Mouse (Mus musculus) forebrain, embryonic 10.5 days (tissue): ENCODE data around the gene Tmem108. TPM values are rescaled to one million over a fixed set of nuclear protein-coding genes. Genes with fewer than 3 reads are reported as not detected.

Experiments used
- DNase-seq: peaks from one replicate; pipeline ENCODE4 v3.0.0-alpha.2; 2017; ENCODE audit warnings: low spot score; ENCODE audit errors: extremely low spot score
- H3K27ac ChIP-seq: fragments of 300-500 bp; sonication (generic); 2 replicates; pipeline ENCODE4 v1.5.1; 2016; ENCODE audit warnings: mild to moderate bottlenecking
- H3K27me3 ChIP-seq: fragments of 300-500 bp; sonication (generic); 2 replicates; pipeline ENCODE4 v1.6.1; 2016; ENCODE audit warnings: mild to moderate bottlenecking; ENCODE audit not compliant: poor library complexity, severe bottlenecking
- H3K36me3 ChIP-seq: fragments of 300-500 bp; sonication (generic); replicated peaks from 2 replicates; pipeline ENCODE4 v1.6.1; 2016; ENCODE audit warnings: mild to moderate bottlenecking, moderate library complexity
- H3K4me1 ChIP-seq: fragments of 300-500 bp; sonication (generic); 2 replicates; pipeline ENCODE4 v1.6.1; 2016
- H3K4me3 ChIP-seq: fragments of 300-500 bp; sonication (generic); 2 replicates; pipeline ENCODE4 v1.5.1; 2016; ENCODE audit warnings: mild to moderate bottlenecking, moderate library complexity
- H3K9me3 ChIP-seq: fragments of 300-500 bp; sonication (generic); 2 replicates; pipeline ENCODE4 v1.6.1; 2016; ENCODE audit warnings: mild to moderate bottlenecking, moderate library complexity
- WGBS: fragments of 180-500 bp; shearing (Covaris S2); methylation state at CpG from one replicate; pipeline ENCODE4 v1.1.7; 2016; 5-methylcytosine and 5-hydroxymethylcytosine counted together
- polyA plus RNA-seq: library from polyadenylated mRNA; unstranded; fragments of >200 nt; fragmentation: Nextera tagmentation; extraction: Ambion mirVana; gene quantifications from 2 replicates; pipeline ENCODE4 v1.2.1, GENCODE M21; 2016

Gene Tmem108
- polyA plus RNA-seq, 1 experiment from 2014 or later: 16.7 TPM

- no peak overlapping the region for H3K27ac ChIP-seq
- H3K4me3 ChIP-seq: no peak overlapping the region
- peaks cover 93% of the 10 kb centered on the region for H3K27me3 ChIP-seq
- no peaks in the 10 kb centered on the region for H3K36me3 ChIP-seq
- H3K4me1 ChIP-seq: peaks cover 54% of the 10 kb centered on the region
- WGBS: 70% methylated on average over 1 of the region's 1 CpGs
- no peak for DNase-seq
- H3K9me3 ChIP-seq: no peaks in the 10 kb centered on the region
These were observed 217.0 kb downstream of the Tmem108 start for GRCm38 (mm10) chr9:103544599-103544998.

GRCm38 (mm10) chr9:103540518-103540917, 221.1 kb downstream of the Tmem108 start:
- H3K4me1 ChIP-seq: peaks cover 50% of the 10 kb centered on the region
- 83% methylated on average over 8 of the region's 8 CpGs for WGBS
- H3K27ac ChIP-seq: no peak overlapping the region
- no peak overlapping the region for H3K4me3 ChIP-seq
- no peaks in the 10 kb centered on the region for H3K36me3 ChIP-seq
- H3K9me3 ChIP-seq: no peaks in the 10 kb centered on the region
- peaks cover 63% of the 10 kb centered on the region for H3K27me3 ChIP-seq
- DNase-seq: no peak

GRCm38 (mm10) chr9:103538047-103538816, 223.4 kb downstream of the Tmem108 start:
- Histone ChIP-seq H3K9me3 (no peaks in the 10 kb centered on the region), H3K27me3 (peaks cover 40% of the 10 kb centered on the region; the same call in 1 of the 2 replicates), H3K27ac (0 out of 2 replicates have a peak overlapping the region, but pooled peaks have one; percentile 8), H3K36me3 (no peaks in the 10 kb centered on the region), H3K4me3 (no peak overlapping the region), H3K4me1 (peaks cover 40% of the 10 kb centered on the region)
- WGBS: 38% methylated on average over 8 of the region's 8 CpGs
- no peak for DNase-seq

- 87% methylated on average over 6 of the region's 6 CpGs for WGBS
- no peaks in the 10 kb centered on the region for H3K36me3 ChIP-seq
- peaks cover 3% of the 10 kb centered on the region; the same call in 1 of the 2 replicates for H3K9me3 ChIP-seq
- H3K4me1 ChIP-seq: peaks cover 37% of the 10 kb centered on the region
- peaks cover 22% of the 10 kb centered on the region; the same call in 1 of the 2 replicates for H3K27me3 ChIP-seq
- H3K27ac ChIP-seq: no peak overlapping the region
- no peak overlapping the region for H3K4me3 ChIP-seq
- no peak for DNase-seq
These were observed 225.5 kb downstream of the Tmem108 start for GRCm38 (mm10) chr9:103536059-103536634.

GRCm38 (mm10) chr9:103525041-103525537, 236.5 kb downstream of the Tmem108 start:
- Histone ChIP-seq H3K4me3 (peak overlapping the region; percentile 14; the same call in 1 of the 2 replicates), H3K27me3 (no peaks in the 10 kb centered on the region), H3K9me3 (no peaks in the 10 kb centered on the region), H3K27ac (peak overlapping the region; percentile 73), H3K4me1 (peaks cover 32% of the 10 kb centered on the region), H3K36me3 (no peaks in the 10 kb centered on the region)
- WGBS: 21% methylated on average over 10 of the region's 10 CpGs
- no peak for DNase-seq

- DNase-seq: no peak
These were observed 237.0 kb downstream of the Tmem108 start for GRCm38 (mm10) chr9:103524600-103524999.

GRCm38 (mm10) chr9:103523742-103524403, 237.8 kb downstream of the Tmem108 start:
- WGBS: 67% methylated on average over 7 of the region's 7 CpGs
- H3K9me3 ChIP-seq: peaks cover 3% of the 10 kb centered on the region

More at GRCm38 (mm10) chr9:103524600-103524999, 237.0 kb downstream of the Tmem108 start:
- H3K36me3 ChIP-seq: no peaks in the 10 kb centered on the region
- 27% methylated on average over 5 of the region's 5 CpGs for WGBS
- H3K27ac ChIP-seq: peak overlapping the region; percentile 62
- no peak overlapping the region for H3K4me3 ChIP-seq
- H3K27me3 ChIP-seq: no peaks in the 10 kb centered on the region
- no peaks in the 10 kb centered on the region for H3K9me3 ChIP-seq
- peaks cover 32% of the 10 kb centered on the region for H3K4me1 ChIP-seq

GRCm38 (mm10) chr9:103523008-103523407, 238.6 kb downstream of the Tmem108 start:
- peaks cover 4% of the 10 kb centered on the region for H3K9me3 ChIP-seq
- no peak overlapping the region for H3K4me3 ChIP-seq
- no peaks in the 10 kb centered on the region for H3K27me3 ChIP-seq
- H3K27ac ChIP-seq: no peak overlapping the region
- H3K36me3 ChIP-seq: no peaks in the 10 kb centered on the region
- H3K4me1 ChIP-seq: peaks cover 32% of the 10 kb centered on the region
- WGBS: 79% methylated on average over 6 of the region's 6 CpGs
- DNase-seq: no peak

More at GRCm38 (mm10) chr9:103523742-103524403, 237.8 kb downstream of the Tmem108 start:
- peak overlapping the region; percentile 62 for H3K27ac ChIP-seq
- peaks cover 32% of the 10 kb centered on the region for H3K4me1 ChIP-seq
- H3K27me3 ChIP-seq: no peaks in the 10 kb centered on the region
- no peaks in the 10 kb centered on the region for H3K36me3 ChIP-seq
- H3K4me3 ChIP-seq: no peak overlapping the region
- DNase-seq: no peak

GRCm38 (mm10) chr9:103513884-103514283, 247.8 kb downstream of the Tmem108 start:
- Histone ChIP-seq H3K4me1 (peaks cover 11% of the 10 kb centered on the region), H3K9me3 (peaks cover 1% of the 10 kb centered on the region), H3K36me3 (no peaks in the 10 kb centered on the region), H3K4me3 (no peak overlapping the region), H3K27me3 (no peaks in the 10 kb centered on the region), H3K27ac (peak overlapping the region; percentile 65; the same call in 1 of the 2 replicates)
- WGBS: 79% methylated on average over 2 of the region's 2 CpGs
- no peak for DNase-seq

GRCm38 (mm10) chr9:103512257-103512656, 249.4 kb downstream of the Tmem108 start:
- DNase-seq: no peak
- Histone ChIP-seq H3K9me3 (no peaks in the 10 kb centered on the region), H3K27me3 (no peaks in the 10 kb centered on the region), H3K36me3 (no peaks in the 10 kb centered on the region), H3K27ac (no peak overlapping the region), H3K4me3 (no peak overlapping the region), H3K4me1 (peaks cover 11% of the 10 kb centered on the region)
- WGBS: 80% methylated on average over 6 of the region's 6 CpGs

- Histone ChIP-seq H3K36me3 (0 out of 2 replicates have a peak, but pooled peaks cover 2% of the 10 kb centered on the region), H3K9me3 (peaks cover 7% of the 10 kb centered on the region; the same call in 1 of the 2 replicates), H3K4me1 (peaks cover 35% of the 10 kb centered on the region), H3K27ac (peak overlapping the region; percentile 25; the same call in 1 of the 2 replicates), H3K4me3 (no peak overlapping the region), H3K27me3 (peaks cover 7% of the 10 kb centered on the region; the same call in 1 of the 2 replicates)
- DNase-seq: no peak
- WGBS: 81% methylated on average over 7 of the region's 7 CpGs
These were observed 254.6 kb downstream of the Tmem108 start for GRCm38 (mm10) chr9:103506968-103507584.

- WGBS: 84% methylated on average over 5 of the region's 5 CpGs
- DNase-seq: no peak
- Histone ChIP-seq H3K36me3 (0 out of 2 replicates have a peak, but pooled peaks cover 2% of the 10 kb centered on the region), H3K27ac (peak overlapping the region; percentile 30; the same call in 1 of the 2 replicates), H3K4me3 (no peak overlapping the region), H3K4me1 (peaks cover 45% of the 10 kb centered on the region), H3K27me3 (peaks cover 15% of the 10 kb centered on the region), H3K9me3 (peaks cover 7% of the 10 kb centered on the region; the same call in 1 of the 2 replicates)
These were observed 256.6 kb downstream of the Tmem108 start for GRCm38 (mm10) chr9:103505067-103505466.
